Mouse (Mus musculus) brown adipose tissue, adult 24 weeks (tissue): ENCODE data around the gene Sinhcaf. TPM values are rescaled to one million over a fixed set of nuclear protein-coding genes. Genes with fewer than 3 reads are reported as not detected.
"Not testable (repeated sequence)": the region's sequence is repeated elsewhere in the genome, so short reads cannot be mapped to it uniquely, and the experiment has no call there.

Experiments
- H3K27ac ChIP-seq: fragments of 200-500 bp; replicated peaks from 2 replicates; pipeline ENCODE4 v1.5.1; 2012; ENCODE audit warnings: low read depth, mild to moderate bottlenecking, low read length
- H3K4me1 ChIP-seq: fragments of 200-500 bp; 2 replicates; pipeline ENCODE4 v1.6.1; 2012; ENCODE audit warnings: low read length, mixed read lengths; ENCODE audit not compliant: control insufficient read depth, insufficient read depth, insufficient read length
- H3K4me3 ChIP-seq: fragments of 200-500 bp; 2 replicates; pipeline ENCODE4 v1.5.1; 2012; ENCODE audit warnings: low read depth, mild to moderate bottlenecking, low read length, moderate library complexity; ENCODE audit not compliant: insufficient read depth
- polyA plus RNA-seq: library from polyadenylated mRNA; stranded (reverse); fragments of >200 nt; gene quantifications from 2 replicates; pipeline ENCODE4 v1.2.4, GENCODE M21; 2012; ENCODE audit not compliant: missing spikeins, insufficient read depth, insufficient read length

The Sinhcaf gene
- 1.3 and 2.3 TPM in 2 replicates for polyA plus RNA-seq

- Histone ChIP-seq H3K27ac (no peak within 1 kb of the TSS), H3K4me3 (peak within 1 kb of the TSS; percentile 85), H3K4me1 (no peaks in the 10 kb centered on the region)
Measured at GRCm38 (mm10) chr6:148946409-148946742, at the start of gene Sinhcaf. Gene Sinhcaf (minus strand): TSS chr6:148946467.

- Histone ChIP-seq H3K4me3 (no peak overlapping the region), H3K4me1 (no peaks in the 10 kb centered on the region), H3K27ac (no peak overlapping the region)
Measured at GRCm38 (mm10) chr6:148994327-148994999, 48.2 kb upstream of the Sinhcaf start.

- Histone ChIP-seq H3K4me1 (no peaks in the 10 kb centered on the region), H3K4me3 (no peak overlapping the region), H3K27ac (no peak overlapping the region)
Measured at GRCm38 (mm10) chr6:148993117-148994077, 47.1 kb upstream of the Sinhcaf start.

GRCm38 (mm10) chr6:148992373-148993116 lies 46.3 kb upstream of the Sinhcaf start:
- Histone ChIP-seq H3K4me1 (no peaks in the 10 kb centered on the region), H3K4me3 (no peak overlapping the region), H3K27ac (no peak overlapping the region)

GRCm38 (mm10) chr6:148991660-148992372 lies 45.5 kb upstream of the Sinhcaf start:
- Histone ChIP-seq H3K4me1 (no peaks in the 10 kb centered on the region), H3K4me3 (no peak overlapping the region), H3K27ac (no peak overlapping the region)

- not testable (repeated sequence) for H3K4me3 ChIP-seq, H3K27ac ChIP-seq, H3K4me1 ChIP-seq
Measured at GRCm38 (mm10) chr6:148989792-148990491, 43.7 kb upstream of the Sinhcaf start.

- no peak overlapping the region for H3K4me3 ChIP-seq
- no peaks in the 10 kb centered on the region for H3K4me1 ChIP-seq
- H3K27ac ChIP-seq = no peak overlapping the region
Measured at GRCm38 (mm10) chr6:148986003-148986402, 39.7 kb upstream of the Sinhcaf start.

GRCm38 (mm10) chr6:148980495-148980894 lies 34.2 kb upstream of the Sinhcaf start:
- no peak overlapping the region for H3K27ac ChIP-seq
- H3K4me3 ChIP-seq = no peak overlapping the region
- H3K4me1 ChIP-seq = no peaks in the 10 kb centered on the region

GRCm38 (mm10) chr6:148975096-148975495 lies 28.8 kb upstream of the Sinhcaf start:
- Histone ChIP-seq H3K4me1 (no peaks in the 10 kb centered on the region), H3K4me3 (no peak overlapping the region), H3K27ac (no peak overlapping the region)

GRCm38 (mm10) chr6:148972891-148973290 lies 26.6 kb upstream of the Sinhcaf start:
- Histone ChIP-seq H3K4me1 (no peaks in the 10 kb centered on the region), H3K27ac (no peak overlapping the region), H3K4me3 (no peak overlapping the region)

GRCm38 (mm10) chr6:148972059-148972848 lies 26.0 kb upstream of the Sinhcaf start:
- Histone ChIP-seq H3K4me3 (no peak overlapping the region), H3K4me1 (no peaks in the 10 kb centered on the region), H3K27ac (no peak overlapping the region)

GRCm38 (mm10) chr6:148971385-148971940 lies 25.2 kb upstream of the Sinhcaf start:
- no peak overlapping the region for H3K4me3 ChIP-seq

GRCm38 (mm10) chr6:148961285-148961684 lies 15.0 kb upstream of the Sinhcaf start:
- Histone ChIP-seq H3K27ac (no peak overlapping the region), H3K4me1 (no peaks in the 10 kb centered on the region), H3K4me3 (no peak overlapping the region)

More at GRCm38 (mm10) chr6:148971385-148971940, 25.2 kb upstream of the Sinhcaf start:
- no peaks in the 10 kb centered on the region for H3K4me1 ChIP-seq
- H3K27ac ChIP-seq = no peak overlapping the region
